Mouse (Mus musculus): ENCODE measurements at regions not wholly inside any gene's neighbourhood (a gene's known extent, or its start where the extent isn't known, plus 50 kb on each side); places are given as distances from the start of the nearest gene placed in this dataset.

DNA sequence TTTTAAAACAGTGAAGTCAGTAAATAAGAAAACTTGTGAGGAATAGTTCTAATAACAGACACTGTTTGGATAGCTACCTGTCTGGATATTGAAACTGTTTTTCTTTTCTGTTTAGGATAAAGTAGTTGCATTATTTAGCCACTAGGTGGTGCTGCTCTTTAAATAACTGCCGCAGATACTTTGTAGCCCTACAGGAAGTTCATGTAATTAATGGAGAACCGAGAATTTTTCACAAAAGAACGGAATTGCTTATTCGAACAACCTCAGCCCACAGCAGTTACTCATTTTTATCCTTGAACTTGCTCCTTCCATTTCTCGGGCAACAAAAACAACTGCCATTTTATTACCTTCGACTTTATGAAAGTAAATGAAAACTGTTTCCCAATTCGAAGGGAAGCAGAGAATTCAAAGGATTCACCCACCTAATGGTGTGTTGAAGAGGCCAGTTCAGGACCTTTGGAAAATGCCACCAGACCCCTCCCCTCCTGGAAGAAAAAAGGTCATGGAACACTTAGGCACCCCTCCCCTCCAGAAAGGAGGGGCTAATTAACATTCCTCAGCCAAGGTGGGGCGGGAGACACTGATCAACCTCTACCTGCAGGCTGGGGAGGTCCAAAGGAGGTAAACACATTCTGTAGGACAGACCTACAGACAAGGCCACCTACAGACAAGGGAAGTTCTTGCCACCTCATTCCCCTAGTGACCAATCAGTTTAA lies 1029.6 kb downstream of the 9330182O14Rik start:
- DNase-seq (ENCODE audit: low read depth, low spot score) = peak; percentile 54
- H3K4me3 ChIP-seq (ENCODE audit: insufficient read depth in 1 of 2, low read depth in 1 of 2, low read length in 2 of 2, poor library complexity in 1 of 2, severe bottlenecking in 1 of 2) = peak overlapping the region in 1 of 2 experiments; percentile 49; a peak in 2 of 4 replicates
- no peaks in the 10 kb centered on the region for H3K9me3 ChIP-seq (ENCODE audit: control insufficient read depth, insufficient read depth, low read depth, low read length)
- in situ Hi-C loops (cut with MboI; ENCODE audit: low sequenced_read_pairs in 2 of 2, unreplicated experiment in 2 of 2) = no loop called here
- no peak overlapping the region for H3K9ac ChIP-seq (ENCODE audit: insufficient read depth, low read depth, low read length, poor library complexity, severe bottlenecking)
- peak overlapping the region; percentile 18 for H3K27ac ChIP-seq (ENCODE audit: insufficient read depth, low read depth, low read length, poor library complexity, severe bottlenecking)
- TF ChIP-seq MAFK (IDR thresholded peaks at IDR 0.05; ENCODE audit: insufficient read depth, low read depth, low read length) (no peak), ZNF384 (IDR thresholded peaks at IDR 0.05; ENCODE audit: low read depth, low read length) (peak; percentile 95), CHD2 (IDR thresholded peaks at IDR 0.05; ENCODE audit: low read depth, low read length) (peak; percentile 16; the same call in 1 of the 2 replicates), HCFC1 (IDR thresholded peaks at IDR 0.05; ENCODE audit: borderline replicate concordance, insufficient read depth, low read length) (no peak), ZC3H11A (IDR thresholded peaks at IDR 0.05; ENCODE audit: borderline replicate concordance, low read depth, low read length) (no peak)
- peaks cover 0 to 4% of the 10 kb centered on the region in 2 experiments; a peak in 1 of 4 replicates for H3K4me1 ChIP-seq (ENCODE audit: control insufficient read depth in 2 of 2, insufficient read depth in 2 of 2, low read length in 2 of 2, poor library complexity in 1 of 2)
- H3K36me3 ChIP-seq (ENCODE audit: control insufficient read depth, insufficient read depth, low read length, poor library complexity, severe bottlenecking) = no peaks in the 10 kb centered on the region

- Histone ChIP-seq H3K4me1 (ENCODE audit: control insufficient read depth in 2 of 2, insufficient read depth in 2 of 2, low read length in 2 of 2, poor library complexity in 1 of 2) (peaks cover 0 to 4% of the 10 kb centered on the region in 2 experiments; a peak in 1 of 4 replicates), H3K36me3 (ENCODE audit: control insufficient read depth, insufficient read depth, low read length, poor library complexity, severe bottlenecking) (no peaks in the 10 kb centered on the region), H3K27ac (ENCODE audit: insufficient read depth, low read depth, low read length, poor library complexity, severe bottlenecking) (no peak overlapping the region), H3K4me3 (ENCODE audit: insufficient read depth in 1 of 2, low read depth in 1 of 2, low read length in 2 of 2, poor library complexity in 1 of 2, severe bottlenecking in 1 of 2) (no peak overlapping the region), H3K9ac (ENCODE audit: insufficient read depth, low read depth, low read length, poor library complexity, severe bottlenecking) (no peak overlapping the region), H3K9me3 (ENCODE audit: control insufficient read depth, insufficient read depth, low read depth, low read length) (no peaks in the 10 kb centered on the region)
- in situ Hi-C loops (cut with MboI; ENCODE audit: low sequenced_read_pairs in 2 of 2, unreplicated experiment in 2 of 2) = no loop called here
- DNase-seq (ENCODE audit: low read depth, low spot score) = no peak
- TF ChIP-seq MAFK (IDR thresholded peaks at IDR 0.05; ENCODE audit: insufficient read depth, low read depth, low read length) (no peak), ZNF384 (IDR thresholded peaks at IDR 0.05; ENCODE audit: low read depth, low read length) (no peak), ZC3H11A (IDR thresholded peaks at IDR 0.05; ENCODE audit: borderline replicate concordance, low read depth, low read length) (no peak), CHD2 (IDR thresholded peaks at IDR 0.05; ENCODE audit: low read depth, low read length) (no peak), HCFC1 (IDR thresholded peaks at IDR 0.05; ENCODE audit: borderline replicate concordance, insufficient read depth, low read length) (no peak)
Measured at GRCm38 (mm10) chr15:41165534-41165933, 1031.4 kb downstream of the 9330182O14Rik start.

DNA sequence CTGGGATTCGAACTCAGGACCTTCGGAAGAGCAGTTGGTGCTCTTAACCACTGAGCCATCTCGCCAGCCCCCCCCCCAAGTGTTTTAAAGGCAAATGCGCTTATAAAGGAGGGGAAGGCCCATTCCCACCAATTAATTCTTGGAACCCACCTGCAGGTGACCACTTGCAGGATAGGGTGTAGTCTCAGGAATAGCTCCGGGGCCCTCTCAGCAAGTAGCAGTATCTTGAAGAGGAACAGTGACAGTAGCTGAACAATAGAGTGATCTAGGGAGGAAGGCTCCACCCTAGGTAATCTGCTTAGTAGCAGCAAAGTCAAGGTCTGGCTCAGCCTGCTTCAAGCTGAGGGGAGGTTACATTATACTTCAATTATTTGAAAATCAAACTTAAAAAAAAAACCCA lies 1056.6 kb downstream of the 9330182O14Rik start:
- Histone ChIP-seq H3K36me3 (ENCODE audit: control insufficient read depth, insufficient read depth, low read length, poor library complexity, severe bottlenecking) (no peaks in the 10 kb centered on the region), H3K9me3 (ENCODE audit: control insufficient read depth, insufficient read depth, low read depth, low read length) (no peaks in the 10 kb centered on the region), H3K4me3 (ENCODE audit: insufficient read depth in 1 of 2, low read depth in 1 of 2, low read length in 2 of 2, poor library complexity in 1 of 2, severe bottlenecking in 1 of 2) (no peak overlapping the region), H3K27ac (ENCODE audit: insufficient read depth, low read depth, low read length, poor library complexity, severe bottlenecking) (no peak overlapping the region), H3K9ac (ENCODE audit: insufficient read depth, low read depth, low read length, poor library complexity, severe bottlenecking) (no peak overlapping the region), H3K4me1 (ENCODE audit: control insufficient read depth in 2 of 2, insufficient read depth in 2 of 2, low read length in 2 of 2, poor library complexity in 1 of 2) (no peaks in the 10 kb centered on the region; a peak in 1 of 4 replicates)
- DNase-seq (ENCODE audit: low read depth, low spot score) = peak; percentile 62
- in situ Hi-C loops (cut with MboI; ENCODE audit: low sequenced_read_pairs in 2 of 2, unreplicated experiment in 2 of 2) = no loop called here
- no peak for TF ChIP-seq ZC3H11A (IDR thresholded peaks at IDR 0.05; ENCODE audit: borderline replicate concordance, low read depth, low read length)

DNA sequence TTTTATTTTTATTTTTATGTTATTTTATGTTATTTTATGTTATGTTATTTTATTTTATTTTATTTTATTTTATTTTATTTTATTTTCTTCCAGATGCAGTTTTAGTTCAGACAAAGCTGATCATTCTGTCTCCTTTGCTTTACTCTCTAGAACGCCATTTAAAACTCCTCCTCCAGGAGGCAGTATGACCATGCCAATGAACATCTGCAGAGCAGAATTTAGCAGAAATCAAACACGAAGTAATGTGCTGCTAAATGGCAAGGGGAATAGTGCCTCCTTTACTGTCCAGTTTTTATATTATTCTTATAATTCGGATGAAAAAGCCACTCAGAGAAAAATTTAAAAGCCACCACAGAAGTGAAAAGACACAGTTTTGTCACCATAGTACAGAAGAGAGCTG lies 1059.1 kb downstream of the 9330182O14Rik start:
- H3K27ac ChIP-seq (ENCODE audit: insufficient read depth, low read depth, low read length, poor library complexity, severe bottlenecking) = no peak overlapping the region
- no peak for TF ChIP-seq MAFK (IDR thresholded peaks at IDR 0.05; ENCODE audit: insufficient read depth, low read depth, low read length)
- peak; percentile 87; the same call in 1 of the 2 replicates for TF ChIP-seq ZC3H11A (IDR thresholded peaks at IDR 0.05; ENCODE audit: borderline replicate concordance, low read depth, low read length)
- no peak for TF ChIP-seq ZNF384 (IDR thresholded peaks at IDR 0.05; ENCODE audit: low read depth, low read length)
- no peak for TF ChIP-seq HCFC1 (IDR thresholded peaks at IDR 0.05; ENCODE audit: borderline replicate concordance, insufficient read depth, low read length)
- TF ChIP-seq CHD2 (IDR thresholded peaks at IDR 0.05; ENCODE audit: low read depth, low read length) = no peak
- no peaks in the 10 kb centered on the region for H3K4me1 ChIP-seq (ENCODE audit: control insufficient read depth in 2 of 2, insufficient read depth in 2 of 2, low read length in 2 of 2, poor library complexity in 1 of 2)
- in situ Hi-C loops (cut with MboI; ENCODE audit: low sequenced_read_pairs in 2 of 2, unreplicated experiment in 2 of 2) = no loop called here
- H3K9ac ChIP-seq (ENCODE audit: insufficient read depth, low read depth, low read length, poor library complexity, severe bottlenecking) = no peak overlapping the region
- no peaks in the 10 kb centered on the region for H3K36me3 ChIP-seq (ENCODE audit: control insufficient read depth, insufficient read depth, low read length, poor library complexity, severe bottlenecking)
- no peak overlapping the region for H3K4me3 ChIP-seq (ENCODE audit: insufficient read depth in 1 of 2, low read depth in 1 of 2, low read length in 2 of 2, poor library complexity in 1 of 2, severe bottlenecking in 1 of 2)
- H3K9me3 ChIP-seq (ENCODE audit: control insufficient read depth, insufficient read depth, low read depth, low read length) = no peaks in the 10 kb centered on the region
- DNase-seq (ENCODE audit: low read depth, low spot score) = peak; percentile 82
